Mouse (Mus musculus) T-cell, adult 66 days (primary cell): ENCODE data around the gene Bag6. TPM values are rescaled to one million over a fixed set of nuclear protein-coding genes. Genes with fewer than 3 reads are reported as not detected.

Experiments
- total RNA-seq, 2 experiments: library from RNA; stranded (reverse); gene quantifications; 3 replicates in 1 of 2; 4 replicates in 1 of 2; pipeline ENCODE4 v1.2.4; 2023

Gene Bag6
- total RNA-seq, 2 experiments from 2014 or later: 403 to 408 TPM

Other genes starting within 250 kb of the Bag6 start
- gene C2, start 236.9 kb upstream of the Bag6 start, total RNA-seq: 1 to 10 TPM in 1 of 2 experiments, under 1 TPM in 1; 0.35 to 2.6 TPM
- gene Ehmt2, start 236.7 kb upstream of the Bag6 start, total RNA-seq: 100 to 1,000 TPM; 127 to 138 TPM
- not detected for gene Slc44a4, start 220.7 kb upstream of the Bag6 start, total RNA-seq
- gene Neu1, start 203.9 kb upstream of the Bag6 start, total RNA-seq: 10 to 100 TPM; 43.5 to 54.2 TPM
- gene Hspa1b, start 175.9 kb upstream of the Bag6 start, total RNA-seq: 10 to 100 TPM; 10.4 to 11.9 TPM
- gene Gm20481, start 165.3 kb upstream of the Bag6 start, total RNA-seq: not detected
- 1 to 10 TPM; 3.2 to 3.6 TPM for gene Hspa1a, start 163.0 kb upstream of the Bag6 start, total RNA-seq
- gene Hspa1l, start 162.5 kb upstream of the Bag6 start, total RNA-seq: not detected
- gene Lsm2, start 153.3 kb upstream of the Bag6 start, total RNA-seq: 10 to 100 TPM; 31.7 to 37.8 TPM
- gene Vars, start 134.2 kb upstream of the Bag6 start, total RNA-seq: 100 to 1,000 TPM; 113 to 115 TPM
- under 1 TPM; 0.47 to 0.52 TPM for gene Vwa7, start 118.6 kb upstream of the Bag6 start, total RNA-seq
- 1 to 10 TPM in 1 of 2 experiments, not detected in 1; 2.3 TPM for gene Sapcd1, start 107.2 kb upstream of the Bag6 start, total RNA-seq
- 1 to 10 TPM; 2.0 to 3.3 TPM for gene Msh5, start 88.4 kb upstream of the Bag6 start, total RNA-seq
- gene Clic1, start 85.2 kb upstream of the Bag6 start, total RNA-seq: 100 to 1,000 TPM; 161 to 180 TPM
- gene Ddah2, start 76.1 kb upstream of the Bag6 start, total RNA-seq: 1 to 10 TPM in 1 of 2 experiments, under 1 TPM in 1; 0.86 to 4.1 TPM
- not detected for gene Ly6g6c, start 69.8 kb upstream of the Bag6 start, total RNA-seq
- not detected for gene Mpig6b, start 69.0 kb upstream of the Bag6 start, total RNA-seq
- not detected for gene Ly6g6e, start 58.3 kb upstream of the Bag6 start, total RNA-seq
- gene Ly6g6d, start 57.1 kb upstream of the Bag6 start, total RNA-seq: not detected
- not detected for gene Ly6g6f, start 49.6 kb upstream of the Bag6 start, total RNA-seq
- 10 to 100 TPM; 73.4 to 81.3 TPM for gene Abhd16a, start 45.9 kb upstream of the Bag6 start, total RNA-seq
- not detected for gene Ly6g5c, start 26.9 kb upstream of the Bag6 start, total RNA-seq
- gene Ly6g5b, start 19.8 kb upstream of the Bag6 start, total RNA-seq: 1 to 10 TPM; 2.7 to 5.4 TPM
- gene Gpank1, start 13.7 kb upstream of the Bag6 start, total RNA-seq: 10 to 100 TPM; 33.5 to 34.9 TPM
- gene Csnk2b, start 13.1 kb upstream of the Bag6 start, total RNA-seq: 100 to 1,000 TPM; 152 to 162 TPM
- 10 to 100 TPM; 26.0 to 26.8 TPM for gene D17H6S53E, start 8.8 kb upstream of the Bag6 start, total RNA-seq
- 1 to 10 TPM in 1 of 2 experiments, under 1 TPM in 1; 0.55 to 1.7 TPM for gene Apom, start 3.1 kb upstream of the Bag6 start, total RNA-seq
- gene Prrc2a, start 29.7 kb downstream of the Bag6 start, total RNA-seq: 100 to 1,000 TPM; 299 to 313 TPM
- 1 to 10 TPM; 1.2 to 2.0 TPM for gene Aif1, start 40.9 kb downstream of the Bag6 start, total RNA-seq
- 1 to 10 TPM; 4.5 to 8.7 TPM for gene Lst1, start 53.3 kb downstream of the Bag6 start, total RNA-seq
- 100 to 1,000 TPM; 598 to 633 TPM for gene Ltb, start 59.3 kb downstream of the Bag6 start, total RNA-seq
- gene Tnf, start 66.8 kb downstream of the Bag6 start, total RNA-seq: 10 to 100 TPM; 17.7 to 18.6 TPM
- gene Lta, start 70.2 kb downstream of the Bag6 start, total RNA-seq: 10 to 100 TPM; 14.1 to 17.3 TPM
- gene Gm16181, start 85.7 kb downstream of the Bag6 start, total RNA-seq: not detected
- gene Atp6v1g2, start 98.5 kb downstream of the Bag6 start, total RNA-seq: 1 to 10 TPM; 2.8 to 3.1 TPM
- gene Nfkbil1, start 100.6 kb downstream of the Bag6 start, total RNA-seq: 10 to 100 TPM; 15.8 to 16.0 TPM
- 100 to 1,000 TPM; 432 to 439 TPM for gene Ddx39b, start 106.6 kb downstream of the Bag6 start, total RNA-seq
- 1,000 to 10,000 TPM; 2,662 to 2,726 TPM for gene H2-D1, start 127.6 kb downstream of the Bag6 start, total RNA-seq
- 10 to 100 TPM; 17.9 to 23.8 TPM for gene H2-Q1, start 185.2 kb downstream of the Bag6 start, total RNA-seq
- gene H2-Q2, start 207.1 kb downstream of the Bag6 start, total RNA-seq: 10 to 100 TPM; 13.7 to 17.0 TPM
- 100 to 1,000 TPM; 534 to 564 TPM for gene H2-Q4, start 244.4 kb downstream of the Bag6 start, total RNA-seq